Mouse (Mus musculus) neural tube, embryonic 12.5 days (tissue): ENCODE data around the gene Gatb. TPM values are rescaled to one million over a fixed set of nuclear protein-coding genes. Genes with fewer than 3 reads are reported as not detected.

ENCODE experiments used
- ATAC-seq: fragments of 200-750 bp; cut with Nextera tagmentation; 2 replicates; pipeline ENCODE4 v1.8.0; 2017; ENCODE audit warnings: low read depth, mild to moderate bottlenecking, moderate TSS enrichment, moderate library complexity; ENCODE audit not compliant: low FRiP score
- H3K27ac ChIP-seq: fragments of 300-500 bp; sonication (generic); 2 replicates; pipeline ENCODE4 v1.5.1; 2016
- H3K27me3 ChIP-seq: fragments of 300-500 bp; sonication (generic); replicated peaks from 2 replicates; pipeline ENCODE4 v1.6.1; 2016; ENCODE audit warnings: mild to moderate bottlenecking
- H3K36me3 ChIP-seq: fragments of 300-500 bp; sonication (generic); 2 replicates; pipeline ENCODE4 v1.6.1; 2016; ENCODE audit warnings: mild to moderate bottlenecking
- H3K4me1 ChIP-seq: fragments of 300-500 bp; sonication (generic); 2 replicates; pipeline ENCODE4 v1.6.1; 2016
- H3K4me2 ChIP-seq: fragments of 300-500 bp; sonication (generic); replicated peaks from 2 replicates; pipeline ENCODE4 v1.6.1; 2016; ENCODE audit warnings: mild to moderate bottlenecking
- H3K4me3 ChIP-seq: fragments of 300-500 bp; sonication (generic); 2 replicates; pipeline ENCODE4 v1.5.1; 2016
- H3K9ac ChIP-seq: fragments of 300-500 bp; sonication (generic); 2 replicates; pipeline ENCODE4 v1.6.1; 2016; ENCODE audit warnings: mild to moderate bottlenecking
- H3K9me3 ChIP-seq: fragments of 300-500 bp; sonication (generic); 2 replicates; pipeline ENCODE4 v1.6.1; 2016; ENCODE audit warnings: mild to moderate bottlenecking
- WGBS: fragments of 180-500 bp; shearing (Covaris S2); methylation state at CpG from one replicate; pipeline ENCODE4 v1.1.7; 2016; 5-methylcytosine and 5-hydroxymethylcytosine counted together
- polyA plus RNA-seq: library from polyadenylated mRNA; unstranded; fragments of >200 nt; fragmentation: Nextera tagmentation; extraction: Ambion mirVana; gene quantifications from 2 replicates; pipeline ENCODE4 v1.2.1, GENCODE M21; 2016

Gatb gene
- polyA plus RNA-seq, 1 experiment from 2014 or later = 20.6 TPM

DNA sequence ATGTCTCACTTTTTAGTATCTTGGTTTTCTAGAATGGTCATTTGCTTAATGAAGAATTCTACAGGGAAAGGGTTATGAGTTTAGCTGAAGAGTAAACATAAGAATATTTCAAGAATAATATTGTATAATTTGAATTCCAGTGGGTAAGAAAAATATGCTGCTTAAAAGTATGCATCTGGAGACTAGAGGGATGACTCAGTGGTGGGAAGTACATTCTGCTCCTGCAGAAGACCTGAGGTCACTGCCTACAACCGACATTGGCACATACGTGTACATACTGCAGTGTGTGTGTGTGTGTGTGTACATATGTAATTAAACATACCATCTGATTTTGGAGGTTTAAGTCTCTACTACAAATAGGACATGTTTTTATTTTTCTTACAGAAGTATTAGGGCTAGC, 61.7 kb downstream of the Gatb start:
- Histone ChIP-seq H3K4me1 (0 out of 2 replicates have a peak, but pooled peaks cover 7% of the 10 kb centered on the region), H3K27ac (no peak overlapping the region), H3K9me3 (no peaks in the 10 kb centered on the region), H3K36me3 (no peaks in the 10 kb centered on the region), H3K4me2 (no peak overlapping the region), H3K4me3 (no peak overlapping the region), H3K9ac (no peak overlapping the region), H3K27me3 (no peaks in the 10 kb centered on the region)
- 94% methylated on average over 2 of the region's 2 CpGs for WGBS
- no peak for ATAC-seq

DNA sequence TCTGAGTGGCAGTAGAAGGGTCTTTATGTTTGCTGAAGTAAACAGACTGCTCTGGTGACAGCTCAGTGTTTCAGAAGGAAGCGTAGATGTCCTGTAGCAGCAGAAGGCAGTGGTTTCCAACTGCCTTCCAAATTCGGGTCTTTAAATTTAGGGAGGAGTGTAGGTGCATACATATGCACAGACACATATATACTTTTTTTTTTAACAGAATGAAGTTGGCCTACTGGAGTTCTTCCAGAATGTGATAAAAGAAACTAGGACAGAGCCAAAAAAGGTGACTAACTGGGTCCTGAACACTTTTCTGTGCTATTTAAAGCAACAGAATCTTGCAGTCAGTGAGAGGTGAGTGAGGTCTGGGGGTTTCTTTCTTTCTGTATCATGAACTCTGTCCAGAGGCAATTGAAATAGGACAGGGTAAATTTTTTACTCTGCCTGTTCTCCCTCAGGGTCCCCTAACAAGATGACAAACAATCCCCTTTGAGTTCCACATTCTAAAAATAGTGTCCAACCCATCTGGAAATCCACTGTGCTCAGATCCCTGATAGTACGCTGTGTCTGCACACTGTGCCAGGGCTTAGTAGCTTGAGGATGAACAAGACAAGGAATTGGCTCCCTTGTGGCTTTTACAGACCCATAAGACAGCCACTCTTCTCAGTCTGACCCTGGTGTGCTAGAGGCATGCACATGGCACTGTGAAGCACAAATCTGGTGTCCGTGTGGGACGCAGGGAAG, 63.0 kb downstream of the Gatb start:
- WGBS = 89% methylated on average over 5 of the region's 5 CpGs
- Histone ChIP-seq H3K27ac (no peak overlapping the region), H3K36me3 (no peaks in the 10 kb centered on the region), H3K9ac (no peak overlapping the region), H3K4me1 (0 out of 2 replicates have a peak, but pooled peaks cover 7% of the 10 kb centered on the region), H3K27me3 (no peaks in the 10 kb centered on the region), H3K9me3 (no peaks in the 10 kb centered on the region), H3K4me2 (no peak overlapping the region), H3K4me3 (no peak overlapping the region)
- ATAC-seq = no peak

DNA sequence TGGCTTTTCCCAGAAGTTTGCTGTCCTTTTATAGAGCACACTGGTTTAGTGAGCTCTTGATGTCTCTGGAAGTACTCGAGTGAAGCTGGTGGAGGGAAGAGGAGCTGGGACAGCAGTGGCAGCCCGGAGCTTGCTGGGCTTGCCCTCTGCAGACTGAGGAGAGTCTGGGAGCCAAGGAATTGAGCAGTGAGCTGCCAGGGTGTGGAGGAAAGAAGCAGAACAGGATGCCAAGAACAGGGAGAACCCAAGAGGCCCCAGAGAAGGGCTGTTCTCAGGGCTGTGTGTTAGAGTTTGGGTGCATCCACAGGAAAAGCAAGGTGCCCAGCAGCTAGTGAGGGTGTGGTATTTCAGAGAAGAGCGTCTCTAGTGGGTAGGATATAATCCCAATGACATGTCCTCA, 67.8 kb downstream of the Gatb start:
- Histone ChIP-seq H3K4me1 (no peaks in the 10 kb centered on the region), H3K36me3 (no peaks in the 10 kb centered on the region), H3K4me2 (no peak overlapping the region), H3K9me3 (no peaks in the 10 kb centered on the region), H3K9ac (no peak overlapping the region), H3K27ac (no peak overlapping the region), H3K4me3 (no peak overlapping the region), H3K27me3 (no peaks in the 10 kb centered on the region)
- 84% methylated on average over 3 of the region's 3 CpGs for WGBS
- no peak for ATAC-seq

DNA sequence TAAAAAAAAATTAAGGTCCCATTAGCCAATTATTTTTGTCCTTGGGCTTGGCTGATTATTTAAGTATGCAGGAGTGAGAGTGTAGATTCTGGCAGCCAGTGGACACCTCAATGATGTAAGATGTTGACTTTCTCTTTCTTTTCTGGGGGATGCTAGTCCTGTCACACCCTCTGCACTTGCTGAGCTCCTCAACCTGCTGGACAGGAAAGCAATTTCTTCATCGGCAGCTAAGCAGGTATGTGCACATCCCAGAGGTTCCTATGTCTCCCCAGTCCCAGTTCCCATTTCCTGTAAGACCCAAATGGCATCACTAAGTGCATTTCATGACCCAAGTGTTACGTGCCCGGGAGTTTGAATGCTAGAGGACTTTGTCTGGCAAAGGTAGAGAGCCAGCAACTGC, 70.9 kb downstream of the Gatb start:
- no peak for ATAC-seq
- no peak overlapping the region for H3K27ac ChIP-seq
- WGBS = 96% methylated on average over 3 of the region's 3 CpGs

DNA sequence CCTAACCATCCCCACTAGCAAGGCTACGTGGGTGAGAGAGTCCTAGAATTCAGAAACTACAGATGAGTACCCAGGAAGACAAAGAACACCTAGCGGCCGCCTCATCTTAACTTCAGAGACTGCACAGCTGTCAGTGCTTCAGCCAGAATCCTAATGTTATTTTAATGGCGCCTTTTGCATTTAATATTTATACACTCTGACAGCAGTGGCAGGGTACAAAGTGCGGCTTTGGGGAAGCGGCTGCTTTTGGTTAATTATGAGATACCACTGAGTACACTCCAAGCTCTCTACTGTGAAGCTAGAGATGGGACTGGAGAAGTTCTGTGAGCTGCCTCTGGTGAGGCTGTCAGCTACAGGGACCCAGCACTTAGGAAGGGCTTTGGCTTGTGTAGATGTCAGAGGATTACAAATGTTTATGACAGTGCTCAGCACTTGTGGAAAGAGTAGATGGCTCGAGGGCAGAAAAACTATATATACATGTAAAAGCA, 71.6 kb downstream of the Gatb start:
- Histone ChIP-seq H3K27me3 (no peaks in the 10 kb centered on the region), H3K4me2 (no peak overlapping the region), H3K4me3 (no peak overlapping the region), H3K36me3 (no peaks in the 10 kb centered on the region), H3K27ac (no peak overlapping the region), H3K4me1 (no peaks in the 10 kb centered on the region), H3K9ac (no peak overlapping the region), H3K9me3 (no peaks in the 10 kb centered on the region)
- WGBS = 81% methylated on average over 7 of the region's 7 CpGs
- ATAC-seq = no peak

More for the DNA sequence above, 70.9 kb downstream of the Gatb start:
- Histone ChIP-seq H3K4me2 (no peak overlapping the region), H3K9ac (no peak overlapping the region), H3K4me1 (no peaks in the 10 kb centered on the region), H3K27me3 (no peaks in the 10 kb centered on the region), H3K4me3 (no peak overlapping the region), H3K9me3 (no peaks in the 10 kb centered on the region), H3K36me3 (no peaks in the 10 kb centered on the region)

DNA sequence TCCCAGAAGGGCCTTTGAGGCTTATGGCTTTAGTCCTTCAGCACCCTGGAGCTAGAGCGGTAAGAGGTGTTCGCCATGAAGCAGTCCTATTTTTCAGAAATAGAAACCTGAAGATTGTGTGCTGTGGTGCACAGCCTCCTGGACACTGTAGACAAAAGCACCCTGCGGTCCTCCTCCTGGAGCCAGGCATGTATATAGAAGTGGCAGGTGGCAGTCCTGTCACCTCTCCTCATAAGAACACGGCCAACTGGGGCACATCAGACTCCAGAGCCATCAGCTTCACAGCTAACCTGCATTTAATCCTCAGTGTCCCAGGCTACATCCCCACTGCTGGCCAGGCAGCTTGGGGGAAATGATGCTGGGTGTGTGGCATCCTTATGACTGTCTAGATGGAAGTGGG, 75.3 kb downstream of the Gatb start:
- WGBS = 93% methylated on average over 4 of the region's 4 CpGs
- ATAC-seq = no peak
- no peak overlapping the region for H3K4me3 ChIP-seq
- 0 out of 2 replicates have a peak, but pooled peaks cover 6% of the 10 kb centered on the region for H3K36me3 ChIP-seq
- H3K4me1 ChIP-seq = no peaks in the 10 kb centered on the region
- no peak overlapping the region for H3K9ac ChIP-seq
- no peaks in the 10 kb centered on the region for H3K27me3 ChIP-seq
- no peak overlapping the region for H3K4me2 ChIP-seq
- no peak overlapping the region for H3K27ac ChIP-seq
- no peaks in the 10 kb centered on the region for H3K9me3 ChIP-seq

DNA sequence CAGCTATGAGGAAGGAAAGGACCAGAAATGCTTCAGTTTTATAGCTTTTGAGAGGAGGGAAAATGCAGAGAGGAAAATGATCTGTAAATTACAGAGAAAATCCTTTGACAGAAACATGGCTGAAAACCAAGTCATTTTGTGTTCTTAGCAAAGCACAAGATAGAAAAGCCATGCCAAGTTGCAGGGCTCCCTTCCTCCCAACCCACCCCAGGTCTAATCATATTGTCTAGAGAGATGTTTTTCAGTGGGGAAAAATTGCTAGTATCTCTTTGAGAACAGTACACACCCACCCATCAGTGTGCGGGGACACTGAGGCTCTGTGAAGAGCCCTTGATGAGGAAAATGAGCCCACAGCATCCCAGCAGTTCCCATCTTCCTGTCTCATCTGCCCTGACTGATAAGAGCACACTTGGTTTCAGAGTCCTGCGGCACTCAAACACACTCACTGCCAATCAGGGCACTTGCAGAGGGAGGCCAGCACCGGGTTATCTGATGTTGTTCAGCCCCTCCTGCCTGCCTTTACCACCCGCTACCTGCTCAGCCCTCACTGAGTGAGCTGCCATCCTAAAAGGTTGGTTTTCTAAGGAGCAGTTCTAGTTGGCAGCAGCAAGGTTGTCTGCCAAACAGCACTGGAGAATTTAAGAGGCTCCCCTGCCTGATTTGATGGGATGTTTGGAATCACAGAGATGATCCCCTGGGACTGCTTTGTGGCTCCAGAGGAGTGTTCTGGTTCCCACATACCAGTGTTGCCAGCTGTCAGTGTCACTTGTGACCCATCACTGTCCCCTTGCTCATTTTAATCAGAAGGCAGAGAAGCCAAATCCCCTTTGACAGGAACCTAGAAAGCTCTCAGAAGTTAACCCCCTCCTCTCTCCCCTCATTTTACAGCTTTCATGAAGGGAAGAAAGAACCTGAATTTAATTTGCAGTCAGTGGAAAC, 79.1 kb downstream of the Gatb start:
- H3K36me3 ChIP-seq = 0 out of 2 replicates have a peak, but pooled peaks cover 6% of the 10 kb centered on the region
- no peaks in the 10 kb centered on the region for H3K27me3 ChIP-seq
- H3K9me3 ChIP-seq = no peaks in the 10 kb centered on the region
- no peaks in the 10 kb centered on the region for H3K4me1 ChIP-seq
- no peak overlapping the region for H3K27ac ChIP-seq
- no peak overlapping the region for H3K4me2 ChIP-seq
- 83% methylated on average over 4 of the region's 4 CpGs for WGBS
- no peak overlapping the region for H3K9ac ChIP-seq
- no peak for ATAC-seq
- H3K4me3 ChIP-seq = no peak overlapping the region

DNA sequence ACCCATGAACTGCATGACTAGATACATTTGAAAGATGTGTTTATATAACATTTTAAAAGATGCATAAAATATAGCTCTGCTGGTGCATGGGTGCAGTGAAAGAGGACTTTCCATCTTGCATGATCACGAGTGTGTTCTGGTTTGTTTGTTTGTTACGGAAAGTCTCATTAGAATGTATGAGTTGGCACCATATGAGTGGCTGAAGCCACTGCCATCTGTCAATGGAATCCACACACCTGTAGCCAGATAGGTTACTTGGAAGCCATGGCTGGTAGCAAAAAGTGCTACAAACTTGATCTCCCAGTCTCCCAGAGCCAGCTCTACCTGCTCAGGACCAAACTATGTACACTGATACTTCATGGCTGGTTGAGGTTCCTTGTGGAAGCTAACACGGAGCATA, 81.6 kb downstream of the Gatb start:
- 94% methylated on average over 3 of the region's 3 CpGs for WGBS
- no peaks in the 10 kb centered on the region for H3K27me3 ChIP-seq

DNA sequence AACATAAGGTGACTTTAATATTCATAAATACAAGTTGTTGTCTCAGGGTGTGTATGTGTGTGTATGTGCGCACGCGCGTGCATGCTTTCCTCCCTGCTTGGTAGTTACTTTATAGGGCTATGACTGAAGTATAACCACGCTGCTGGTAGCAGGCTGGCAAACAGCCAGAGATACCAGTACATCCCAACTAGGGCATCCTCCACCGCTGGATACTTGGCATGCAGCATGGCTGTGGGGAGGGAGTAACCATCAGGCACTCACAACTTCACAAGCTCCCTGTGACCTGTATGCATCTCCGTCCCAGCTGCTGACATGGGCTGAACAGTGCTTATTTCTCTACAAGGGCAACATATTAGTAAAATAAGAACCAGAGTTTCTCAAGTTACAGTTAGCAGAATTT, 85.8 kb downstream of the Gatb start:
- no peak overlapping the region for H3K4me2 ChIP-seq
- H3K9me3 ChIP-seq = no peaks in the 10 kb centered on the region
- H3K4me1 ChIP-seq = no peaks in the 10 kb centered on the region
- 91% methylated on average over 7 of the region's 7 CpGs for WGBS
- H3K27me3 ChIP-seq = no peaks in the 10 kb centered on the region
- H3K9ac ChIP-seq = no peak overlapping the region
- H3K27ac ChIP-seq = no peak overlapping the region
- H3K4me3 ChIP-seq = no peak overlapping the region
- no peaks in the 10 kb centered on the region for H3K36me3 ChIP-seq
- ATAC-seq = no peak

More for the DNA sequence above, 81.6 kb downstream of the Gatb start:
- H3K4me1 ChIP-seq = no peaks in the 10 kb centered on the region
- no peak overlapping the region for H3K4me2 ChIP-seq
- H3K4me3 ChIP-seq = no peak overlapping the region
- H3K36me3 ChIP-seq = 0 out of 2 replicates have a peak, but pooled peaks cover 6% of the 10 kb centered on the region
- H3K9ac ChIP-seq = no peak overlapping the region
- no peak overlapping the region for H3K27ac ChIP-seq
- ATAC-seq = no peak
- H3K9me3 ChIP-seq = no peaks in the 10 kb centered on the region

DNA sequence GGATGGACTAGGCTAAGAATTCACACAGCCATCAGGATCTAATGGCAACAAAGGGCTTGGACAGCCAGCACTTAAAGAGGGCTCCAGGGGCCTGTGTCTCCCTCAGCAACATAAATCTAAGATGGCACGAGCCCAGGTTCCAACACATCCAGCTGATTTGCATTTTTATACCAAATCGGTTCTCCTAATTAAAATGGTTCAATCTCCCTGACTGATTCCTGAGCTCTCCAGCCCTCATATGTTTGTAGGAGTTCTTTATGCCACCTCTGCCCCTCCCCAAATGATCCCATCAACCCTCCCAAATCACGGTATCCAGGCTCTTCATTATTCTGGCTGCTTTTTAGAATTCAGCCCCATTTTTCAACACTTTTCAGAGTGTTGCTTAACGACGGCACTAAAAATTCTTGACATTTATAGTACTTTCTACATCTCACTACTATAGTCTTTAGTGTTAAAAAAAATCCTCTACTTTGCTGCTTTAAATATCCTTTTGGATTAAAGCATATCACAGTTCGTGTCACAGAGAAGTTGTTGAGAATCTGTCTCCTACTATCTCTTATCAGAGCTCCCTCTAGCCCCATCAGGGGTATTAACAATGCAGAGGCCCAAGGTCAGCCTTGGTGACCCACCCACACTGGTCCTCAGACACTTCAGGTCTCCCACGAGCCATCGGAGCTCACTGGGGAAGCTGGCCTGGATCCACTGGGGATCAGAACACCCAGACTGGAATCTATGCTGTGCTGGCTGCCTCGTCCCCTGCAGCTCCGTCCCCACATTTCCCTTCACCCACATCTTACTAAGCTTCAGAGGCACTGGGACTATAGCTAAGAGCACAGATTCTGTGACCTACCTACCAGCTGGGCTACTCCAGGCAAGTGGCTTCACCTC, 88.3 kb downstream of the Gatb start:
- Histone ChIP-seq H3K36me3 (no peaks in the 10 kb centered on the region), H3K27me3 (no peaks in the 10 kb centered on the region), H3K4me1 (no peaks in the 10 kb centered on the region), H3K9me3 (no peaks in the 10 kb centered on the region), H3K4me2 (no peak overlapping the region), H3K27ac (no peak overlapping the region), H3K9ac (no peak overlapping the region), H3K4me3 (no peak overlapping the region)
- ATAC-seq = no peak
- 61% methylated on average over 10 of the region's 10 CpGs for WGBS

DNA sequence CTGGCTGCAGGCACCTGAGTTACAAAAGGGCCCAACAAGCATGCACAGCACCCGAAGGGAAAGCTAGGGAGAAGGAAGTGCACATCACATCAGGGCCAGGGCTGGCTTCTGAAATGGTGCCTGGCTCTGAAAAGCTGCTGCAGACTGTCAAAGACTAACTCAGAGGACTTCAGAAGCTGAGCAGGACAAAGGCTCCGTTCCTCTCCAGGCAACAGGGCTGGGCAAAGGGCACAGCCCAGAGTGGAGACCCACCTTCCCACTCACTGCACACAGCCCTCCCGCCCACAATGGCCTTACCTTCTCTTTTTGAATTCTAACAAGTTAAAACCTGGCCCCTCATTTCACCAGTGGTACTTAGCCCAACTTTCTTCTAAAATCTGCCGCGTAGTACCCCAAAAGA, 89.9 kb downstream of the Gatb start:
- H3K9ac ChIP-seq = no peak overlapping the region
- H3K4me2 ChIP-seq = no peak overlapping the region
- 79% methylated on average over 5 of the region's 5 CpGs for WGBS
- H3K27ac ChIP-seq = no peak overlapping the region
- H3K27me3 ChIP-seq = no peaks in the 10 kb centered on the region
- ATAC-seq = no peak
- H3K4me1 ChIP-seq = no peaks in the 10 kb centered on the region
- no peaks in the 10 kb centered on the region for H3K36me3 ChIP-seq
- no peak overlapping the region for H3K4me3 ChIP-seq
- H3K9me3 ChIP-seq = no peaks in the 10 kb centered on the region
